Mouse (Mus musculus): ENCODE results near the gene Ift52.

Gene Ift52

DNA sequence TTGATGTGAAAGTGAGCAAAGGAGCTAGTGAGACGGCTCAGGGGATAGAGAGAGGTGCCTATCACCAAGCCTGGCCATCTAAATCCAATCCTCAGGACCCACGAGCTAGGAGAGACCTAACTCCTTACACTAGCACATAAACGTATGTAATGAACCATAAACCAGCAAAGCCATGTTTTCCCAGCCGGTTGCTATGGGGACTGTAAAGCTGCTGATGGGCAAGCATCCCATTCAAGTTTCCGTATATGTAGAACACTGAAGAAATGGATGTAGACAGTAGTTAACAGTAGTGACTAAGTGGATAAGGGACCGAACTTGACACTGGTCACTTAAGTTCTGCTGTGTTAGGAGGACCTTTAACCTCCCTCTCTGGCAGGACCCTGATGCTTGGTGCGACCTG is 56.9 kb downstream of the Ift52 start:
- no peak for DNase-seq (ENCODE audit: extremely low spot score, low spot score)

DNA sequence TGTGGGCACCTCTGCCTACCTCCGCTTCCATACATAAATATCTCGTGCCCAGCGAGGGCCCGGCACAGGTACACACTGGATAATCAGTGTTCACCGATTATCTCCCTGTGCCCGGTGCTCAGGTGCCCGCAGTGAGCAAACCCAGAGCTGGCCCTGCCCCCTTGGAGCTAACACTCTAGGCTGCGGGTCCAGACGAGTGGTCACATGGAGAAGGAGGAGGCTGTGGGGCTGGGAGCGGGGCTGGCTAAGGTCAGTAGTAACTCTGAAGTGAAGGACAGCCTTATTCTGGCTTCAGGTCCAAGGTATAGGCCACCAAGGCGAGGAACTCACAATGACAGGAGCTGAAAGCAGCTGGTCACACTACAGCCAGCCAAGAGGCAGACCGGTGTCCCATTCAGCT is 57.7 kb downstream of the Ift52 start:
- DNase-seq (ENCODE audit: extremely low spot score, low spot score) = no peak

DNA sequence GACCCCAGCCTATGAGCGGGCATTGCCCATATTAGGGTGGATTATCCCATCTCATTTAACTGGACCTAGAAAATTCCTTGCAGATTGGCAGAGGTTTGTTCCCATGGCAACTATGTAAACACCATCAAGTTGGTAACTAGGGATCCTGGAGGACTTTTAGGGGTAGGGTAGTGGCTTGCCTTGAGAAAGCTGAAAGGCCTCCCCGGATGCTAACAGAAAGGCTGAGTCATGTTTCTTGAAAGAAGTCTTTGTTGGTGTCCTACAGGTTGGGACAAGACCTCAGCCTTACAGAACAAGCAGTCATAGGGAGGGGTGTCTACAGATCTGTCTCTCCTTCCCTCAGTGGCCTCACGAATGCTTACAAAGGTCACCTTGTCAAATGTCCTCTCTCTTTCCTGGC is 58.1 kb downstream of the Ift52 start:
- no peak for DNase-seq (ENCODE audit: extremely low spot score, low spot score)

DNA sequence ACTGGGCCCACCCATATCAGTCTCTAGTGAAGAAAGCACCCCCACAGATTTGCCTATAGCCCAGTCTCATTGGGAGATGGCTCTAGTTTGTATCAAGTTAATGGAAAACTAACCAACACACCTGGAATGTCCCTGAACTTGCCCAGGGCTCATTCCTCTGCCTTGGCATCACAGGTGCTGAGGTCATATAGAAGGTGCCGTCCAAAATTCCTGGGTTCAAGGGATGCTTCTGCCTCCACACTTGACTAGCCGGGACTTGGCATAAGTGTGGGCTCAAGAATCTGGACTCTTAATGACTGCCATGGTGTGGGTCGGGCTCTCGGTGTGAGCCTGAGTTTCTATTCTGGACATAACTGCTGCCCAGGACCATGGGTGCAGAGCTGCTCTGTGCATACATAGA is 61.9 kb downstream of the Ift52 start:
- DNase-seq (ENCODE audit: extremely low spot score, low spot score) = no peak

DNA sequence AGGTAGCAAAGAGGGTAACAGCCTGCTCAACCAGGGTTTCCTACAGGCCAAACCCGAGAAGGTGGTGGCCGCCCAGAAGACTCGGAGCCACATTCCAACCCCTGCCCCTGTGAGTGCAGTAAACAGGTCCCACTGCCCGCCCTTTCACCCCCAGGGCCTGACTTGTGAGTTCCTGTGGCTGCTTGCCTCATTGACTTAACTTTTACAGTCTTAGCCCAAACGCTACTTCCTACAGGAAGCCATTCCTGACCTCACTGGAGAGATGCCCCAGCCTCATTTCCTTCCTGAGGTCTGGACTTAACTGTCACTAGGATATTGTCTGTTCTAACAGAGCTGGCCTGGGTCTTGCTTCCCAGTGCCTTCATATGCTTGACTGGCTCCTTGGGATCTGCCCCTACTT is 65.4 kb downstream of the Ift52 start:
- DNase-seq (ENCODE audit: extremely low spot score, low spot score) = no peak

DNA sequence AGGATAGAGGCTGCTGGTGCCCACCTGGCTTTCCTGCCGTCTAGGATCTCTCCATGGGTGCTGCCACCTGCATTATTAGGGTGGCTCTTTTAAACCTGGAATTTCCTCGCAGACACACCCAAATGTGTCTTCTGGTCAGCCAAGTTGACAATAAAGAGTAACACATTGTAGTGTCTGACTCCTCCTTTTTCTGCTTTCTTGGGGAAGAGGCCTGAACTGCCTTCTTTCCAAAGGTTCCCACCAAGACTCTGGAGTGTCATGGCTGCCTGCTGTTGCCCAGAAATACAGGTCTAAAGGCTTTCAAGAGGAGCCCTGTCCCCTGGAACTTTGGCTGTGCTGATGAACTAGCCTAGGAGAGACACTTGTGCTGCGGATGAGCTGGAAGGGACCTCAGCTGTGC is 67.4 kb downstream of the Ift52 start:
- DNase-seq (ENCODE audit: extremely low spot score, low spot score) = no peak

DNA sequence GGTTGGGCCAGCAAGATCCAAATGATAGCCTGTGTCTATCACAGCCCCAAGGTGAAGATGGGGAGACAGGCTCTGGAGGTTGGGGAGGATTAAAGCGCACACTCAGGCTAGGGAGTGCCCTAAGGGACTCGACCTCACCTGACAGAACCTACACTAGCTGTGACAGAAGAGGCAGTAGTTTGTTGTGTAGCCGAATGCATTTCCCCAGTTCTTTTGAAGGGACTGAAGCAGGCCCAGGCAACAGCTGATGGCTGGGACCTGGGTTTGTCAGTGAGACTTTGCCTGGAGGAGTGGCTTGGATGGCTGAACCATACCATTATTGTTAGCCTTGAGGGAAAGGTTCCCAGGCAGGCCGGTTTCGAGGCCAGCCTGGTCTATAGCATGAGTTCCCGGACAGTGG is 67.9 kb downstream of the Ift52 start:
- no peak for DNase-seq (ENCODE audit: extremely low spot score, low spot score)

DNA sequence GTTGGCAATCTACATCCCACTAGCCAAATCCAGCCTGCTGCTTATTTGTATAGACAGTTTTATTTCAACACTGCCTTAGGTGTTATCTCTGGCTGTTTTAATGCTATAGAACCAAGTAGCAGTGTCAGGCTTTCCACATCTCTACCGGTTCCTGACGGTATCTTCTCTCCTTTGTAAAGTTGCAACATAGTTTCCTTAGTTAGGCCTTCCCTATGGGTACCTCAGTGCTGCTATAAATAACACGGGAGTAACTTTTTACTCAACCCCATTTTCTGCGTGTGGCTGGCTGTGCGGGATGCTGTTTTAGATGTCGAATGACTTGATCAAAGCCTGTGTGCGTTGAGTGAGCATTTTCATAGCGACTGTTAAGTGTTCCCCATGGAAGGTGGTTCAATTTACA is 69.4 kb downstream of the Ift52 start:
- DNase-seq (ENCODE audit: extremely low spot score, low spot score) = no peak

DNA sequence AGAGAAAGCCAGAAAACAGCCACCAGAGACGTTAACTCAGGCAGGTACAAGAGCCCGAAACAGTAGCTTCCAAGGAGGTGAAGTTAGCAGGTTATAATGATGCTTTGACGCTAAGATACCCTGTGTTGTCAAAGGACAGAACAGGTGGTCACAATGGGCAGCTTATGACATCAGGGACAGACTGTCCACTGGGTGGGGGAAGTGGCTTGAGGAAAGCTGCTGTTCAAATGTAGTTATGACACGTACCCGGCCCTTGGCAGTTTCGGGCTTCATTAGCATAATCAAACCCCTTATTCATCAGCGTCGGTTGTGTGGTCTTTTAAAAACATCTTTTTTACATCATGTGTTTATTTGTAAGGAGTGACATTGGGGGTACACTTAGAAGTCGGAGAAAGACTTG is 70.6 kb downstream of the Ift52 start, which contains the start of gene Gtsf1l:
Gtsf1l (minus strand) TSS at position 128 of the 400 bp plus-strand sequence.
- DNase-seq (ENCODE audit: extremely low spot score, low spot score) = no peak

DNA sequence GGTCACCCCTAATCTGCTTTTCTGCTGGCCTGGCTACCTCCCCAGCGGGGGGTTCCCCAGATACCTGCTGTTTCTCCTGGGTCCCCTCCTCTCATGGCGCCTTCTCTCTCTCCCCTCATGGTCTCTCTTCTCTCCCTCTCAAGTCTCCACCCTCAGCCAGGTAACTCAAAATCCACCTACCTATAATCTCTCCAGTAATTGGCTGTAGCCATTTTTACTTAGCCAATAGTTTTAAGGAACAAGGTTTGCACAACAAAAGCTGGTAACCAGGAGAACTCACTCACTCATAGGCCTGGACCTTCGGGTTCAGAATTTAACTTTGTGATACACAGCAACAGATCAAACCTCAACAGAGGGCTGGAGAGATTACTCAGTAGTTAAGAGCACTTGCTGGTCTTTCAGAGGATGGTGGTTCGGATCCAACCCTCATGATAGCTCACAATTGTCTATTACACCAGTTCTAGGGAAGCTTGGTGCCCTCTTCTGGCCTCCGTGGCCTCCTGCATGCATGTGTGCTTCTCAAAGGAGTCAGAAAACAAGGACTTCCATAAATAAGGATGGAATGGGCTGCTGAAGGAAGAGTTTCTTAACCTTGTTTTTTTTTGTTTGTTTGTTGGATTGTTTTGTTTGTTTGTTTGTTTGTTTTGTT is 72.4 kb downstream of the Ift52 start:
- no peak for DNase-seq (ENCODE audit: extremely low spot score, low spot score)

DNA sequence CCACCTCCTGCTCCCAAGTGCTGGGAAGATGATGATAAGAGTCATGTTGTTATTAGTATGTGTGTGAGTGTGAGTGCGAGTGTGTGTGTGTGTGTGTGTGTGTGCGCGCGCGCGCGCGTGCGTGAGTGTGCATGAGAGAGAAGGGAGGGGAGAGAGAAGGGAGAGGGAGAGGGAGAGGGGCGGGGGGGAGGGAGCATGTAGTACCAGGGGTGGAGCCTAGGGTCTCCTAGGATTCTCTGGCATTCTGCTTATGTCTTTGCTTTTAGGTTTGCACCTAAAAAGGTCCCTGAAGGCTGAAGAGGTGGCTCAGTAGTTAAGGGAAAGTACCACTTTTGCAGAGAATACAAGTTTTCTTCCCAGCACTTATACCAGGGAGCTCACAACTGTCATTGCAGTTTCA is 77.8 kb downstream of the Ift52 start:
- no peak for DNase-seq (ENCODE audit: extremely low spot score, low spot score)

All from neural tube, embryonic 10.5 days (tissue).